Mouse (Mus musculus) embryonic facial prominence, embryonic 13.5 days (tissue): Measurements from ENCODE around the gene Tnfrsf4. TPM values are rescaled to one million over a fixed set of nuclear protein-coding genes. Genes with fewer than 3 reads are reported as not detected.

Experiments
- microRNA counts: library from miRNA; unstranded; fragments of <30 nt; microRNA quantifications from one replicate; lab custom pipeline; 2016
- microRNA-seq: library from miRNA; unstranded; fragments of <30 nt; microRNA quantifications from one replicate; pipeline ENCODE4, GENCODE M21; 2016
- polyA plus RNA-seq: library from polyadenylated mRNA; unstranded; fragments of >200 nt; fragmentation: Nextera tagmentation; extraction: Ambion mirVana; gene quantifications from 2 replicates; pipeline ENCODE4 v1.2.1, GENCODE M21; 2015

The Tnfrsf4 gene
- polyA plus RNA-seq, 1 experiment from 2014 or later = 1.3 TPM

MicroRNAs within 50 kb of the gene (microRNA counts, 519-probe panel; counts per million panel counts)
- microRNA mmu-miR-200a (lab: Ali Mortazavi, UCI) (3,709 counts per million, percentile 82 among the panel's probes with 10 or more counts), microRNA mmu-miR-200b (lab: Ali Mortazavi, UCI) (4,417 counts per million, percentile 91 among the panel's probes with 10 or more counts), microRNA mmu-miR-429 (lab: Ali Mortazavi, UCI) (4,881 counts per million, percentile 95 among the panel's probes with 10 or more counts)

Small RNAs within 50 kb of the gene (microRNA-seq; reads per million reads assigned to microRNA genes)
- gene Mir200a (1,158 reads per million, percentile 78 among the genes with 10 or more reads in this experiment), gene Mir200b (5,655 reads per million, percentile 91 among the genes with 10 or more reads in this experiment), gene Mir429 (19,648 reads per million, percentile 96 among the genes with 10 or more reads in this experiment)

Other genes with a start within 250 kb of the Tnfrsf4 start
- gene Vwa1, start 239.1 kb upstream of the Tnfrsf4 start, polyA plus RNA-seq = 8.6 and 9.6 TPM in 2 replicates
- gene Tmem88b, start 228.0 kb upstream of the Tnfrsf4 start, polyA plus RNA-seq = 0.67 and 0.74 TPM in 2 replicates
- gene Ankrd65, start 223.4 kb upstream of the Tnfrsf4 start, polyA plus RNA-seq = 0.24 TPM in 1 of 2 replicates, not detected in the other
- 195 and 229 TPM in 2 replicates for gene Mrpl20, start 211.0 kb upstream of the Tnfrsf4 start, polyA plus RNA-seq
- gene Ccnl2, start 201.4 kb upstream of the Tnfrsf4 start, polyA plus RNA-seq = 217 and 248 TPM in 2 replicates
- gene Aurkaip1, start 182.6 kb upstream of the Tnfrsf4 start, polyA plus RNA-seq = 131 and 150 TPM in 2 replicates
- gene Mxra8, start 174.2 kb upstream of the Tnfrsf4 start, polyA plus RNA-seq = 69.6 and 71.8 TPM in 2 replicates
- gene Dvl1, start 166.4 kb upstream of the Tnfrsf4 start, polyA plus RNA-seq = 4.0 and 5.4 TPM in 2 replicates
- gene Tas1r3, start 150.5 kb upstream of the Tnfrsf4 start, polyA plus RNA-seq = 0.55 and 0.62 TPM in 2 replicates
- 15.6 and 16.4 TPM in 2 replicates for gene Cptp, start 144.4 kb upstream of the Tnfrsf4 start, polyA plus RNA-seq
- gene Ints11, start 144.3 kb upstream of the Tnfrsf4 start, polyA plus RNA-seq = 70.9 and 81.0 TPM in 2 replicates
- 48.4 and 54.7 TPM in 2 replicates for gene Pusl1, start 122.1 kb upstream of the Tnfrsf4 start, polyA plus RNA-seq
- 21.1 and 21.6 TPM in 2 replicates for gene Acap3, start 122.0 kb upstream of the Tnfrsf4 start, polyA plus RNA-seq
- gene Ube2j2, start 70.0 kb upstream of the Tnfrsf4 start, polyA plus RNA-seq = 113 and 120 TPM in 2 replicates
- 39.5 and 43.6 TPM in 2 replicates for gene C1qtnf12, start 51.5 kb upstream of the Tnfrsf4 start, polyA plus RNA-seq
- gene B3galt6, start 21.2 kb upstream of the Tnfrsf4 start, polyA plus RNA-seq = 16.2 and 18.4 TPM in 2 replicates
- gene Sdf4, start 21.0 kb upstream of the Tnfrsf4 start, polyA plus RNA-seq = 154 and 156 TPM in 2 replicates
- gene Tnfrsf18, start 12.3 kb downstream of the Tnfrsf4 start, polyA plus RNA-seq = 3.0 and 4.1 TPM in 2 replicates
- gene Ttll10, start 45.6 kb downstream of the Tnfrsf4 start, polyA plus RNA-seq = 2.0 and 2.7 TPM in 2 replicates
- 40.3 and 43.8 TPM in 2 replicates for gene 9430015G10Rik, start 96.1 kb downstream of the Tnfrsf4 start, polyA plus RNA-seq
- gene Rnf223, start 116.7 kb downstream of the Tnfrsf4 start, polyA plus RNA-seq = 0.30 and 0.40 TPM in 2 replicates
- 83.7 and 92.1 TPM in 2 replicates for gene Agrn, start 183.6 kb downstream of the Tnfrsf4 start, polyA plus RNA-seq
- 1.6 and 2.1 TPM in 2 replicates for gene Isg15, start 187.0 kb downstream of the Tnfrsf4 start, polyA plus RNA-seq
- gene AW011738, start 189.5 kb downstream of the Tnfrsf4 start, polyA plus RNA-seq = 2.3 and 2.9 TPM in 2 replicates
- gene Perm1, start 202.0 kb downstream of the Tnfrsf4 start, polyA plus RNA-seq = 0.62 and 1.1 TPM in 2 replicates
- gene Plekhn1, start 221.0 kb downstream of the Tnfrsf4 start, polyA plus RNA-seq = 29.9 and 30.7 TPM in 2 replicates
- 77.8 and 86.3 TPM in 2 replicates for gene Noc2l, start 222.2 kb downstream of the Tnfrsf4 start, polyA plus RNA-seq
- gene Samd11, start 241.8 kb downstream of the Tnfrsf4 start, polyA plus RNA-seq = 0.62 and 0.66 TPM in 2 replicates